Mouse (Mus musculus): ENCODE results near the gene Gpr6. TPM values are rescaled to one million over a fixed set of nuclear protein-coding genes. Genes with fewer than 3 reads are reported as not detected.

The Gpr6 gene
- not detected in 2 replicates for polyA plus RNA-seq (2014; fragmentation: Nextera tagmentation; extraction: Ambion mirVana)

- Histone ChIP-seq H3K27me3 (ENCODE audit: control insufficient read depth, insufficient read depth, low read length) (peaks cover 19% of the 10 kb centered on the region), H3K4me3 (ENCODE audit: low read depth, low read length) (peak within 1 kb of the TSS; percentile 25), H3K27ac (replicated peaks; ENCODE audit: low read depth, low read length) (no peak within 1 kb of the TSS), H3K9me3 (replicated peaks; ENCODE audit: control insufficient read depth, low read length) (no peaks in the 10 kb centered on the region), H3K4me2 (ENCODE audit: low read depth, low read length) (peak within 1 kb of the TSS; percentile 38), H3K4me1 (ENCODE audit: control insufficient read depth, insufficient read depth, low read length) (no peaks in the 10 kb centered on the region), H3K36me3 (replicated peaks; ENCODE audit: control insufficient read depth, insufficient read depth, low read depth, low read length) (no peaks in the 10 kb centered on the region), H3K9ac (replicated peaks; ENCODE audit: low read length) (no peak within 1 kb of the TSS)
- WGBS: under 1% methylated on average over 23 of the region's 23 CpGs
- DNase-seq (ENCODE audit: low spot score): peak; percentile 25
- no peak for ATAC-seq (replicated peaks; ENCODE audit: insufficient number of reproducible peaks, low FRiP score, low TSS enrichment, low read depth)
These were observed at the start of gene Gpr6 for GRCm38 (mm10) chr10:41072116-41072515. Gpr6 (minus strand) TSS chr10:41072285.

- 81% methylated on average over 2 of the region's 2 CpGs for WGBS
- Histone ChIP-seq H3K4me1 (ENCODE audit: control insufficient read depth, insufficient read depth, low read length) (no peaks in the 10 kb centered on the region), H3K27ac (replicated peaks; ENCODE audit: low read depth, low read length) (no peak overlapping the region), H3K4me3 (ENCODE audit: low read depth, low read length) (no peak overlapping the region), H3K4me2 (ENCODE audit: low read depth, low read length) (no peak overlapping the region), H3K9me3 (replicated peaks; ENCODE audit: control insufficient read depth, low read length) (no peaks in the 10 kb centered on the region), H3K27me3 (ENCODE audit: control insufficient read depth, insufficient read depth, low read length) (no peaks in the 10 kb centered on the region), H3K9ac (replicated peaks; ENCODE audit: low read length) (no peak overlapping the region), H3K36me3 (replicated peaks; ENCODE audit: control insufficient read depth, insufficient read depth, low read depth, low read length) (no peaks in the 10 kb centered on the region)
- DNase-seq (ENCODE audit: low spot score) (no peak), ATAC-seq (replicated peaks; ENCODE audit: insufficient number of reproducible peaks, low FRiP score, low TSS enrichment, low read depth) (no peak)
These were observed 28.0 kb upstream of the Gpr6 start for GRCm38 (mm10) chr10:41100060-41100459.

DNA sequence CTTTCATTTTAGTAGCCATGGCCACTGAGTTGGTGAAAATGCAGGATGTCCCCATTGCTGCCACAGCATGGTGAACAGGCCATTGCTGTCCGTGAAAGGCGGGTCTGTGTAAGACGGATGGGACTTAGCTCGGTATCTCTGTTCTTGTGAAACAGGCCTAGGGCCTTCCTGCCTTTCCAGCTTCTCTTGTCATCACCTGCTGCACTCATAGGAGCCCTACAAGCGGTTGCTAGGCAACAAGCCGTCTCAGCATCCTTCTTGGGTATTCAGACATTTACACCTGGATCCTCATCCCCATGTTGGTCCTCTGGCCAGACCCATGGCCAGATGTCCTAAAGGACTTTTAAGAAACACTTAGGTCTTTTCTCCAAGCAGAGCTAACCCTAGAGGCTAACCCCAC is 26.1 kb upstream of the Gpr6 start:
- no peak for DNase-seq (ENCODE audit: low spot score)
- Histone ChIP-seq H3K36me3 (replicated peaks; ENCODE audit: control insufficient read depth, insufficient read depth, low read depth, low read length) (no peaks in the 10 kb centered on the region), H3K4me2 (ENCODE audit: low read depth, low read length) (no peak overlapping the region), H3K4me3 (ENCODE audit: low read depth, low read length) (no peak overlapping the region), H3K27ac (replicated peaks; ENCODE audit: low read depth, low read length) (no peak overlapping the region), H3K9me3 (replicated peaks; ENCODE audit: control insufficient read depth, low read length) (no peaks in the 10 kb centered on the region), H3K27me3 (ENCODE audit: control insufficient read depth, insufficient read depth, low read length) (no peaks in the 10 kb centered on the region), H3K4me1 (ENCODE audit: control insufficient read depth, insufficient read depth, low read length) (no peaks in the 10 kb centered on the region), H3K9ac (replicated peaks; ENCODE audit: low read length) (no peak overlapping the region)
- ATAC-seq (replicated peaks; ENCODE audit: insufficient number of reproducible peaks, low FRiP score, low TSS enrichment, low read depth): no peak
- WGBS: 83% methylated on average over 6 of the region's 6 CpGs

DNA sequence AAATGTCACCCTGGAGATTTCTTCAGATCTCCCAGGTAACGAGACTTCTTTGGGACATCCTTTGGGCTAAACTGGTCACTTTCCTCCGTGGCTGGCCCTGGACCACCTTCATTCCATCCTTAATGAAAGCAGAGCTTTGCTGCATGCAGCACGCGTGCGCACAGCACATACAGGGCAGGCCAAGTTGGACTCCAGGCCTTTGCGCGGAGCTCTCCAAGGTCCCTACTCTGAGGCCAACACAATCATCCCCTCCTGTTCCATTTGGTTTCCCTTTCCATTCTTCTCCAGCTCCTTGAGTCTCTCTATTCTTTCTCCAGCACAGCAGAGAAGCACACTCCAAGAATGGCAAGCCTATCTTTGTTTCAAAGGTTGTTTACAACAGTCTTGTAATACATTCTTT is 16.8 kb upstream of the Gpr6 start:
- ATAC-seq (replicated peaks; ENCODE audit: insufficient number of reproducible peaks, low FRiP score, low TSS enrichment, low read depth) (no peak), DNase-seq (ENCODE audit: low spot score) (peak; percentile 56)
- Histone ChIP-seq H3K9me3 (replicated peaks; ENCODE audit: control insufficient read depth, low read length) (no peaks in the 10 kb centered on the region), H3K27ac (replicated peaks; ENCODE audit: low read depth, low read length) (no peak overlapping the region), H3K36me3 (replicated peaks; ENCODE audit: control insufficient read depth, insufficient read depth, low read depth, low read length) (no peaks in the 10 kb centered on the region), H3K9ac (replicated peaks; ENCODE audit: low read length) (no peak overlapping the region), H3K4me1 (ENCODE audit: control insufficient read depth, insufficient read depth, low read length) (no peaks in the 10 kb centered on the region), H3K4me2 (ENCODE audit: low read depth, low read length) (no peak overlapping the region), H3K4me3 (ENCODE audit: low read depth, low read length) (no peak overlapping the region), H3K27me3 (ENCODE audit: control insufficient read depth, insufficient read depth, low read length) (no peaks in the 10 kb centered on the region)
- WGBS: 67% methylated on average over 7 of the region's 7 CpGs

GRCm38 (mm10) chr10:41071696-41072095 is 389 bp downstream of the Gpr6 start:
- H3K27me3 ChIP-seq (ENCODE audit: control insufficient read depth, insufficient read depth, low read length): peaks cover 19% of the 10 kb centered on the region

DNA sequence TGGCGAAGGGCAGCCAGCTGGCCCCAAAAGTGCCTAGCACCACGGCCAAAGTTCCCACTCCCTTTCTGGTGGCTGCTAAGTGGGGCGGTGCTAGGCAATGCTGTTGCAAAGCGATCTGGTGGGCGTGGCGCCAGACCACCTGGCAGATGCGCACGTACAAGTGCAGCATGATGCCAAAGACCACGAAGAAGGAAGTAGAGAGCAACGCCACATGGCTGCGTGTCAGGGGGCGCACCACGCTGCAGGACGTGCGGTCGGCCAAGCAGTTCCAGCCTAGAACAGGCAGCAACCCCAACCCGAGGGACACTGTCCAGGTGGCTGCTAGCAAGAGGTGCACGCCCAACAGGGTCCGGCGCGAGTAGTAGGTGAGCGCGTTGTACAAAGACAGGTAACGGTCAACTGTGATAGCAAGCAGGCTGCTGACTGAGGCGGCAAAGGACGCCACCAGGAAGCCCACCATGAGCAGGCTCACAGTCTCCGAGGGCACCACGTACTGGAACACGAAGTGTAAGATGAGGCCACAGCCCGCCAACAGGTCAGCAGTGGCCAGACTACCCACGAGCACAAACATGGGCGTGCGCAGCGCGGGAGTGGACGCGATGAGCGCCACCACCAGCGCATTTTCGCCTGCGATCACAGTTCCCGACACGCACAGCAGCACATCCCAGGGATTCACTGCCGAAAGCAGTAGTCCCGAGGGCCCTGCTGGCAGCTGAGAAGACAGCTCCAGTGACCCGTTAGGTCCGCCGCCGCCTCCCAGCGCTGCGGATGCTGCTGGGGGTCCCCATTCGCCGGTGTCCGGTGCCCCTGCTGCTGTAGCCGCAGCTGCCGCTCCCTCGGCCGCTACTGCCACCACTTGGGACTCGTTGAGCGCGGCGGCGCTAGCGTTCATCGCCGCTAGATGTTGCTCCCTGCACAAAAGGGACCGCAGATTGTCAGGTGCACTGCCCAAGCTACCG is 1.1 kb downstream of the Gpr6 start:
- Histone ChIP-seq H3K4me1 (ENCODE audit: control insufficient read depth, insufficient read depth, low read length) (no peaks in the 10 kb centered on the region), H3K36me3 (replicated peaks; ENCODE audit: control insufficient read depth, insufficient read depth, low read depth, low read length) (no peaks in the 10 kb centered on the region), H3K4me2 (ENCODE audit: low read depth, low read length) (peak overlapping the region; percentile 38), H3K9ac (replicated peaks; ENCODE audit: low read length) (no peak overlapping the region), H3K27ac (replicated peaks; ENCODE audit: low read depth, low read length) (no peak overlapping the region), H3K4me3 (ENCODE audit: low read depth, low read length) (peak overlapping the region; percentile 25), H3K27me3 (ENCODE audit: control insufficient read depth, insufficient read depth, low read length) (peaks cover 19% of the 10 kb centered on the region), H3K9me3 (replicated peaks; ENCODE audit: control insufficient read depth, low read length) (no peaks in the 10 kb centered on the region)
- WGBS: 2% methylated on average over 68 of the region's 68 CpGs
- DNase-seq (ENCODE audit: low spot score) (peak; percentile 13), ATAC-seq (replicated peaks; ENCODE audit: insufficient number of reproducible peaks, low FRiP score, low TSS enrichment, low read depth) (no peak)

More at GRCm38 (mm10) chr10:41071696-41072095, 389 bp downstream of the Gpr6 start:
- WGBS: 1% methylated on average over 11 of the region's 11 CpGs
- Histone ChIP-seq H3K27ac (replicated peaks; ENCODE audit: low read depth, low read length) (no peak overlapping the region), H3K4me1 (ENCODE audit: control insufficient read depth, insufficient read depth, low read length) (no peaks in the 10 kb centered on the region), H3K36me3 (replicated peaks; ENCODE audit: control insufficient read depth, insufficient read depth, low read depth, low read length) (no peaks in the 10 kb centered on the region), H3K9ac (replicated peaks; ENCODE audit: low read length) (no peak overlapping the region), H3K4me3 (ENCODE audit: low read depth, low read length) (no peak overlapping the region), H3K4me2 (ENCODE audit: low read depth, low read length) (peak overlapping the region; percentile 38), H3K9me3 (replicated peaks; ENCODE audit: control insufficient read depth, low read length) (no peaks in the 10 kb centered on the region)
- DNase-seq (ENCODE audit: low spot score) (peak; percentile 93), ATAC-seq (replicated peaks; ENCODE audit: insufficient number of reproducible peaks, low FRiP score, low TSS enrichment, low read depth) (no peak)

DNA sequence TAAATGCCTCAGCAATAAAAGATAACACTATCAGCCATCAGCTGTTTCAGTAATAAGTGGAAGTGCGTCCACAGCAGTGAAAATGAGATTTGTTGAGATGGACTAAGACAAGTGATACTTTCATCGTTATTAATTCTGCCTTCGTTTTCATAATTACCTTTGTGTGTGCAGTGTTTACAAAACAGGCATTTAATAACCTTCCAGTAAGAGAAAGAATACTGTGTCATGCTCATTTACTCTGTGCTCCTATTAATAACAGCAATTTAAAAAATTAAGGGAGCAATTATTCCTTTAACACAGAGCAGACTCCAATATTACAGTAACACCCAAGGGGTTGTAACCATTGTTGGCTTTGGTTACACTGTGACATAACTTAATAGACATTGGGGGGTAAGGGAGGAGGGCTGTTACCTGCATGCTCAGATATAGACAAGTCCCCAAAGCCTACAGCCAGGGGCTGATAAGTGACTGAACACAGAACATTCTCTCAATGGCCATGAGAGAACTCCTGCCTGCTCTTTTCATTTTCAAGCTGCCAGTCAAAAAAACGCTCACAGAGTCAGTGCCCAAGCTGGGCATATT is 11.7 kb downstream of the Gpr6 start:
- Histone ChIP-seq H3K9ac (replicated peaks; ENCODE audit: low read length) (no peak overlapping the region), H3K4me3 (ENCODE audit: low read depth, low read length) (no peak overlapping the region), H3K9me3 (replicated peaks; ENCODE audit: control insufficient read depth, low read length) (no peaks in the 10 kb centered on the region), H3K36me3 (replicated peaks; ENCODE audit: control insufficient read depth, insufficient read depth, low read depth, low read length) (no peaks in the 10 kb centered on the region), H3K4me2 (ENCODE audit: low read depth, low read length) (no peak overlapping the region), H3K4me1 (ENCODE audit: control insufficient read depth, insufficient read depth, low read length) (no peaks in the 10 kb centered on the region), H3K27ac (replicated peaks; ENCODE audit: low read depth, low read length) (no peak overlapping the region), H3K27me3 (ENCODE audit: control insufficient read depth, insufficient read depth, low read length) (no peaks in the 10 kb centered on the region)
- no peak for DNase-seq (ENCODE audit: low spot score)
- no peak for ATAC-seq (replicated peaks; ENCODE audit: insufficient number of reproducible peaks, low FRiP score, low TSS enrichment, low read depth)
- 81% methylated on average over 4 of the region's 4 CpGs for WGBS

DNA sequence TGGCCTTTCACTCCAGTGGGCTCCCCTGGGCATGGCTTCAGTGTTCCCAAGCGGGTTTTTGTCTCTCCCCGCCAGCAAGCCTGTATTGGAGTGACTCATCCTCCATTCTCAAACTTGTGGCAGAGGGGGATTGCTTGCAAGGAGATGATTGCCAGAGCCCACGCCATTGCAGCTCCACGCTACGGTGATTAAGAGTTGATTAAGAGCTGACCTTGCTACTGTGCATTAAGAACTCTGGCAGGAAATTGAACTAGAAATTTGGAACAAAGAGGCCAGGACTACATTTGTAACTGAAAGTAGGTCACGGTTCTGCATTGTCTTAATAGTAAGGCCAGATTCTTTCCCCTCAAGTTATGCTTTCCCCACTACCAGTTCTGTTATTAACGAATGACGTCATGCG is 16.5 kb downstream of the Gpr6 start:
- 72% methylated on average over 9 of the region's 9 CpGs for WGBS
- Histone ChIP-seq H3K4me3 (ENCODE audit: low read depth, low read length) (no peak overlapping the region), H3K36me3 (replicated peaks; ENCODE audit: control insufficient read depth, insufficient read depth, low read depth, low read length) (no peaks in the 10 kb centered on the region), H3K4me1 (ENCODE audit: control insufficient read depth, insufficient read depth, low read length) (no peaks in the 10 kb centered on the region), H3K4me2 (ENCODE audit: low read depth, low read length) (no peak overlapping the region), H3K27me3 (ENCODE audit: control insufficient read depth, insufficient read depth, low read length) (no peaks in the 10 kb centered on the region), H3K9me3 (replicated peaks; ENCODE audit: control insufficient read depth, low read length) (no peaks in the 10 kb centered on the region), H3K9ac (replicated peaks; ENCODE audit: low read length) (no peak overlapping the region), H3K27ac (replicated peaks; ENCODE audit: low read depth, low read length) (no peak overlapping the region)
- ATAC-seq (replicated peaks; ENCODE audit: insufficient number of reproducible peaks, low FRiP score, low TSS enrichment, low read depth): no peak
- DNase-seq (ENCODE audit: low spot score): no peak
